Mouse (Mus musculus) lung, embryonic 15.5 days (tissue): ENCODE results near the gene Mettl27. TPM values are rescaled to one million over a fixed set of nuclear protein-coding genes. Genes with fewer than 3 reads are reported as not detected.
"Not testable (repeated sequence)": the region's sequence is repeated elsewhere in the genome, so short reads cannot be mapped to it uniquely, and the experiment has no call there.

Experiments used
- ATAC-seq: fragments of 200-750 bp; cut with Nextera tagmentation; 2 replicates; pipeline ENCODE4 v1.8.0; 2017; ENCODE audit warnings: moderate number of reproducible peaks, borderline replicate concordance; ENCODE audit not compliant: low FRiP score, low TSS enrichment; ENCODE audit errors: extremely low read depth
- H3K27ac ChIP-seq: fragments of 300-500 bp; sonication (generic); 2 replicates; pipeline ENCODE4 v1.5.1; 2015; ENCODE audit warnings: moderate library complexity, mild to moderate bottlenecking, inconsistent platforms
- H3K27me3 ChIP-seq: fragments of 300-500 bp; sonication (generic); 2 replicates; pipeline ENCODE4 v1.6.1; 2015; ENCODE audit warnings: inconsistent platforms
- H3K36me3 ChIP-seq: fragments of 300-500 bp; sonication (generic); 2 replicates; pipeline ENCODE4 v1.6.1; 2015; ENCODE audit warnings: inconsistent platforms
- H3K4me1 ChIP-seq: fragments of 300-500 bp; sonication (generic); 2 replicates; pipeline ENCODE4 v1.6.1; 2015; ENCODE audit warnings: inconsistent platforms
- H3K4me2 ChIP-seq: fragments of 300-500 bp; sonication (generic); 2 replicates; pipeline ENCODE4 v1.6.1; 2015; ENCODE audit warnings: inconsistent platforms, mild to moderate bottlenecking, moderate library complexity
- H3K4me3 ChIP-seq: fragments of 300-500 bp; sonication (generic); 2 replicates; pipeline ENCODE4 v1.5.1; 2015; ENCODE audit warnings: mild to moderate bottlenecking, inconsistent platforms
- H3K9ac ChIP-seq: fragments of 300-500 bp; sonication (generic); 2 replicates; pipeline ENCODE4 v1.6.1; 2015; ENCODE audit warnings: inconsistent platforms
- H3K9me3 ChIP-seq: fragments of 300-500 bp; sonication (generic); 2 replicates; pipeline ENCODE4 v1.6.1; 2016; ENCODE audit warnings: inconsistent platforms
- WGBS: fragments of 180-500 bp; shearing (Covaris S2); methylation state at CpG from one replicate; pipeline ENCODE4 v1.1.7; 2015; 5-methylcytosine and 5-hydroxymethylcytosine counted together
- polyA plus RNA-seq: library from polyadenylated mRNA; unstranded; fragments of >200 nt; fragmentation: Nextera tagmentation; extraction: Ambion mirVana; gene quantifications from 2 replicates; pipeline ENCODE4 v1.2.1, GENCODE M21; 2015

Gene Mettl27
- polyA plus RNA-seq, 1 experiment from 2014 or later: 24.7 TPM

DNA sequence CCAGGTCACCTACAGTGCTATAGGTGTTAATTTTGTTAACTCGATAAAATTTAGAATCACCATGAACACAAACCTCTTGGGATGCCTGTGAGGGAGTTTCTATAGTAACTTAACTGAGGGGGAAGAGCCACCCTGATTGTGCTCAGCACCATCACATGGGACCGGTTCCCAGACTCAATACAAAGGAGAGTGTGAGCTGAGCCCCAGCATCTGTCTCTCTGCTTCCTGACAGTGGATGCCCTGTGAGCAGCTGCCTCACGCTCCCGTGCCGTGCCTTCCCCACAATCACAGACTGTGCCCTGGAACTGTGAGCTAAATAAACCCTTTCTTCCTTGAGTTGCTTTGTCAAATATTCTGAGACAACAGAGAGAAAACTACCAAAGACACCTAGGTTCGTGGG lies 9.0 kb upstream of the Mettl27 start:
- H3K36me3 ChIP-seq: no peaks in the 10 kb centered on the region
- H3K27ac ChIP-seq: no peak overlapping the region
- ATAC-seq: no peak
- no peak overlapping the region for H3K4me2 ChIP-seq
- H3K4me1 ChIP-seq: no peaks in the 10 kb centered on the region
- WGBS: 41% methylated on average over 6 of the region's 6 CpGs
- H3K4me3 ChIP-seq: no peak overlapping the region
- H3K9ac ChIP-seq: no peak overlapping the region
- no peaks in the 10 kb centered on the region for H3K27me3 ChIP-seq
- H3K9me3 ChIP-seq: no peaks in the 10 kb centered on the region

GRCm38 (mm10) chr5:134926726-134927125 lies 5.4 kb upstream of the Mettl27 start:
- Histone ChIP-seq H3K9me3 (no peaks in the 10 kb centered on the region), H3K9ac (no peak overlapping the region), H3K27me3 (no peaks in the 10 kb centered on the region), H3K27ac (no peak overlapping the region), H3K4me1 (0 out of 2 replicates have a peak, but pooled peaks cover 4% of the 10 kb centered on the region), H3K4me3 (no peak overlapping the region), H3K36me3 (no peaks in the 10 kb centered on the region), H3K4me2 (no peak overlapping the region)
- ATAC-seq: no peak
- 67% methylated on average over 4 of the region's 4 CpGs for WGBS

DNA sequence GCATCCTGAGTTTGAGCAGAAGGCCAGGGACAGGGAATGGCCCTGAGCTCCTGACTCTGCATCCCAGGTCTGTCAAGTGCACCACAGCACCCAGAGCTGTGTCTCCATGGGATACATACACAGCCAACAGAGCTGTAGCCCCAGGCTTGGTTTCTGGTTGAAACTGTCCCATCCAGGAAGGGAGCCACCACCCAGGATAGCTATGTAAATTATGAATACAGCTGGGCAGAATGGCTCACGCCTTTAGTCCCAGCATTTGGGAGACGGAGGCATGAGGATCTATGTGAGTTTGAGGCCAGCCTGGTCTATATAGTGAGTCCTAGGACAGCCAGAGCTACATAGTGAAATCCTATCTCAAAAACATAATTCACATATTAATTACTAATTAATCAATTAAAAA lies 2.2 kb upstream of the Mettl27 start:
- no peak for ATAC-seq
- H3K4me1 ChIP-seq: peaks cover 13% of the 10 kb centered on the region; the same call in 1 of the 2 replicates
- no peaks in the 10 kb centered on the region for H3K36me3 ChIP-seq
- no peaks in the 10 kb centered on the region for H3K27me3 ChIP-seq
- 86% methylated on average over 2 of the region's 2 CpGs for WGBS
- no peak overlapping the region for H3K27ac ChIP-seq
- H3K9ac ChIP-seq: no peak overlapping the region
- no peak overlapping the region for H3K4me2 ChIP-seq
- no peaks in the 10 kb centered on the region for H3K9me3 ChIP-seq
- H3K4me3 ChIP-seq: no peak overlapping the region

GRCm38 (mm10) chr5:134932903-134933276 lies 722 bp downstream of the Mettl27 start:
- peak overlapping the region; percentile 81; the same call in 1 of the 2 replicates for H3K27ac ChIP-seq
- peak; percentile 32; the same call in 1 of the 2 replicates for ATAC-seq
- no peaks in the 10 kb centered on the region for H3K27me3 ChIP-seq
- H3K9ac ChIP-seq: peak overlapping the region; percentile 77; the same call in 1 of the 2 replicates
- H3K36me3 ChIP-seq: no peaks in the 10 kb centered on the region
- WGBS: 44% methylated on average over 9 of the region's 9 CpGs
- H3K4me3 ChIP-seq: peak overlapping the region; percentile 91
- peak overlapping the region; percentile 89 for H3K4me2 ChIP-seq
- H3K4me1 ChIP-seq: peaks cover 13% of the 10 kb centered on the region; the same call in 1 of the 2 replicates
- no peaks in the 10 kb centered on the region for H3K9me3 ChIP-seq

DNA sequence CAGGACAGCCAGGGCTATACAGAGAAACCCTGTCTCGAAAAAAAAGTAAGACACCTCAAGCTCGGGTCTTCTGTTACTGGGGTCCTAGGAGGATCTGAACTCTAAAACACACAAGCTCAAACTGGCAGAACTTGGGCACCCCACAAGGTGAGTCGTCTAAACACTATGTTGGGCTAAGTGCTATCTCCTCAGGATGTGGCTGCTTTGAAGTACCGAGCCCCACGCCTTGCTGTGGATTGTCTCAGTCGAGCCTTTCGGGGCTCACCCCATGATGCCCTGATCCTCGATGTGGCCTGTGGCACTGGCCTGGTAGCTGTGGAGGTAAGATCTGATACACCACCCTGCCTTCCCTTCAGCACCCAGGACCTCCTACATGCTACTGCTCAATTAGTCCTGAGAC lies 1.1 kb downstream of the Mettl27 start:
- 89% methylated on average over 8 of the region's 8 CpGs for WGBS
- Histone ChIP-seq H3K36me3 (no peaks in the 10 kb centered on the region), H3K9ac (no peak overlapping the region), H3K27me3 (no peaks in the 10 kb centered on the region), H3K9me3 (no peaks in the 10 kb centered on the region), H3K4me3 (peak overlapping the region; percentile 91; the same call in 1 of the 2 replicates), H3K4me2 (peak overlapping the region; percentile 89), H3K27ac (no peak overlapping the region), H3K4me1 (peaks cover 13% of the 10 kb centered on the region; the same call in 1 of the 2 replicates)
- ATAC-seq: no peak

GRCm38 (mm10) chr5:134933686-134934085 lies 1.5 kb downstream of the Mettl27 start:
- not testable (repeated sequence) for H3K27ac ChIP-seq, H3K9me3 ChIP-seq, ATAC-seq, H3K27me3 ChIP-seq, H3K36me3 ChIP-seq, H3K4me3 ChIP-seq, H3K9ac ChIP-seq, H3K4me2 ChIP-seq
- 94% methylated on average over 5 of the region's 5 CpGs for WGBS
- peaks cover 13% of the 10 kb centered on the region; the same call in 1 of the 2 replicates for H3K4me1 ChIP-seq

DNA sequence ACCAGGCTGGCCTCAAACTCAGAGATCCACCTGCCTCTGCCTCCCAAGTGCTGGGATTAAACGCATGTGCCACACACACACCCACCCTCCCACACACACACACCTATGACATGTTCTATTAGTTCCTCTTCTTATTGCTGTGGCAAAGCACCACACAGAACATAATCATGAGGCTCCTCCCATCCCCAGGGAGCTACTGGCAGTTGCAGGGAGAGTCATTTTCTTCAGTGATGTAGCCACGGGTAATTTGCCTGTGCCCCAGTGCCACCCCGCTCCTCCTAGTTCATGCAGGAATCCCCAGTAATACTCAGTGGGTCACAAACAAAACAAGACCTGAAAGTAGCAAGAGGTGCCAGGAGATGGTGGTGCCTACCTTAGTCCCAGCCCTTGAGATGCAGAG lies 2.5 kb downstream of the Mettl27 start:
- Histone ChIP-seq H3K9me3 (no peaks in the 10 kb centered on the region), H3K9ac (no peak overlapping the region), H3K4me1 (peaks cover 13% of the 10 kb centered on the region; the same call in 1 of the 2 replicates), H3K27me3 (no peaks in the 10 kb centered on the region), H3K36me3 (no peaks in the 10 kb centered on the region), H3K27ac (no peak overlapping the region), H3K4me2 (no peak overlapping the region), H3K4me3 (no peak overlapping the region)
- 91% methylated on average over 3 of the region's 3 CpGs for WGBS
- no peak for ATAC-seq

GRCm38 (mm10) chr5:134936051-134936450 lies 3.9 kb downstream of the Mettl27 start:
- ATAC-seq: no peak
- Histone ChIP-seq H3K9ac (no peak overlapping the region), H3K4me2 (no peak overlapping the region), H3K4me1 (peaks cover 13% of the 10 kb centered on the region; the same call in 1 of the 2 replicates), H3K27ac (no peak overlapping the region), H3K36me3 (no peaks in the 10 kb centered on the region), H3K27me3 (no peaks in the 10 kb centered on the region), H3K4me3 (no peak overlapping the region), H3K9me3 (no peaks in the 10 kb centered on the region)
- WGBS: 93% methylated on average over 6 of the region's 6 CpGs

- Histone ChIP-seq H3K36me3 (no peaks in the 10 kb centered on the region), H3K27ac (no peak overlapping the region), H3K4me2 (no peak overlapping the region), H3K9me3 (no peaks in the 10 kb centered on the region), H3K4me1 (peaks cover 9% of the 10 kb centered on the region; the same call in 1 of the 2 replicates), H3K9ac (no peak overlapping the region), H3K27me3 (no peaks in the 10 kb centered on the region), H3K4me3 (no peak overlapping the region)
- no peak for ATAC-seq
- 76% methylated on average over 6 of the region's 6 CpGs for WGBS
Observed at GRCm38 (mm10) chr5:134936626-134937185, 4.5 kb downstream of the Mettl27 start.

DNA sequence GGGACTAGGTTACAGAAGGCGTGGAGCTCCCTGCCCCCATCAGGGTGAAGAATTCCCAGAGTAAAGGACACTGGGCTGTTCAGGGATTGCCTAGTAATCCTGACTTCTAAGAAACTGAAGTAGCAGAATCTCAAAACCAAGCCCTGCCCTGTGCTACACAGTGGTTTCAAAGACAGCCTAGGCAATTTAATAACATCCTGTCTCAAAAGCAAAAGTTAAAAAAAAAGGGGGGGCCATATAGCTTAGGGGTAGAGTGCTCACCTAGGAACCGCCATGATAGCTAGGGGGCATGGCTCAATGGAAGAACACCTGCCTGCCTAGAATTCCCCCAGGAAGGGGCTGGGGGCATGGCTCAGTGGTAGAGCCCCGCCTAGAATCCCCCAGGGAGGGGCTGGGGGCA lies 6.9 kb downstream of the Mettl27 start:
- Histone ChIP-seq H3K36me3 (no peaks in the 10 kb centered on the region), H3K9me3 (no peaks in the 10 kb centered on the region), H3K4me3 (no peak overlapping the region), H3K4me2 (no peak overlapping the region), H3K27me3 (no peaks in the 10 kb centered on the region), H3K9ac (no peak overlapping the region), H3K4me1 (no peaks in the 10 kb centered on the region), H3K27ac (no peak overlapping the region)
- WGBS: 67% methylated on average over 3 of the region's 3 CpGs
- no peak for ATAC-seq

- H3K4me1 ChIP-seq, H3K4me3 ChIP-seq, H3K9ac ChIP-seq, H3K9me3 ChIP-seq, H3K27ac ChIP-seq, H3K36me3 ChIP-seq, ATAC-seq, H3K4me2 ChIP-seq, H3K27me3 ChIP-seq: not testable (repeated sequence)
- WGBS: 86% methylated on average over 3 of the region's 7 CpGs
Observed at GRCm38 (mm10) chr5:134939554-134939953, 7.4 kb downstream of the Mettl27 start.

- Histone ChIP-seq H3K4me2 (no peak overlapping the region), H3K9ac (no peak overlapping the region), H3K27ac (no peak overlapping the region), H3K36me3 (no peaks in the 10 kb centered on the region), H3K4me1 (no peaks in the 10 kb centered on the region), H3K9me3 (no peaks in the 10 kb centered on the region), H3K27me3 (peaks cover 15% of the 10 kb centered on the region), H3K4me3 (no peak overlapping the region)
- ATAC-seq: no peak
- WGBS: 55% methylated on average over 14 of the region's 14 CpGs
Observed at GRCm38 (mm10) chr5:134941472-134942209, 9.5 kb downstream of the Mettl27 start.
